Mouse (Mus musculus) ES-CJ7 (cell line): Measurements from ENCODE around the gene Mpv17l2.
A peak's percentile ranks its signal among the peaks of the same experiment; 100 is the strongest.

ENCODE experiments used
- DNase-seq: peaks from one replicate; pipeline ENCODE4 v3.0.0; 2011; ENCODE audit warnings: low read depth, low spot score

Gene Mpv17l2

GRCm38 (mm10) chr8:70760775-70761406, at the start of gene Mpv17l2:
Gene Mpv17l2, minus strand, starts transcription at chr8:70760946.
- peak; percentile 100 for DNase-seq

GRCm38 (mm10) chr8:70808955-70809701, 48.4 kb upstream of the Mpv17l2 start:
- DNase-seq: no peak

GRCm38 (mm10) chr8:70808239-70808638, 47.5 kb upstream of the Mpv17l2 start, which contains the start of gene Il12rb1:
Gene Il12rb1, plus strand, starts transcription at chr8:70808449.
- no peak for DNase-seq

GRCm38 (mm10) chr8:70807304-70807703, 46.6 kb upstream of the Mpv17l2 start:
- no peak for DNase-seq

- DNase-seq: no peak
Measured at GRCm38 (mm10) chr8:70806541-70806940, 45.8 kb upstream of the Mpv17l2 start.

- peak; percentile 82 for DNase-seq
Measured at GRCm38 (mm10) chr8:70804481-70805206, 43.9 kb upstream of the Mpv17l2 start, which contains the start of gene Mast3. Gene Mast3, minus strand, starts transcription at chr8:70805054.

GRCm38 (mm10) chr8:70803761-70804480, 43.2 kb upstream of the Mpv17l2 start:
- no peak for DNase-seq

- DNase-seq: peak; percentile 84
Measured at GRCm38 (mm10) chr8:70802786-70803510, 42.2 kb upstream of the Mpv17l2 start.

- DNase-seq: no peak
Measured at GRCm38 (mm10) chr8:70801830-70802229, 41.1 kb upstream of the Mpv17l2 start.

GRCm38 (mm10) chr8:70801156-70801555, 40.4 kb upstream of the Mpv17l2 start:
- no peak for DNase-seq

- no peak for DNase-seq
Measured at GRCm38 (mm10) chr8:70800648-70801047, 39.9 kb upstream of the Mpv17l2 start.

- no peak for DNase-seq
Measured at GRCm38 (mm10) chr8:70798281-70798680, 37.5 kb upstream of the Mpv17l2 start.

- peak; percentile 100 for DNase-seq
Measured at GRCm38 (mm10) chr8:70797081-70798070, 36.6 kb upstream of the Mpv17l2 start.

GRCm38 (mm10) chr8:70796403-70797080, 35.8 kb upstream of the Mpv17l2 start:
- DNase-seq: no peak

GRCm38 (mm10) chr8:70795370-70795769, 34.6 kb upstream of the Mpv17l2 start:
- DNase-seq: no peak

GRCm38 (mm10) chr8:70794215-70794614, 33.5 kb upstream of the Mpv17l2 start:
- DNase-seq: no peak

- DNase-seq: peak; percentile 99
Measured at GRCm38 (mm10) chr8:70792700-70793099, 32.0 kb upstream of the Mpv17l2 start.

- peak; percentile 99 for DNase-seq
Measured at GRCm38 (mm10) chr8:70791975-70792691, 31.4 kb upstream of the Mpv17l2 start.
